ENCODE assay signal across 8 mouse cellular contexts in genomic region chr5:146229869-146230650, GRCm38 (mm10). TPM values are rescaled to one million over a fixed set of nuclear protein-coding genes. Genes with fewer than 3 reads are reported as not detected.
A peak's percentile ranks its signal among the peaks of the same experiment; 100 is the strongest.
DNase-seq lines count a peak whose midpoint lies in the region; ATAC-seq lines count a peak whose summit lies in the region.

No protein-coding gene starts in this region.

- no peak for DNase-seq in heart, adult 9 months (ENCODE audit: low spot score in 2 of 2)
- DNase-seq in R1 (ENCODE audit: low read depth, low spot score): peak; percentile 14
- DNase-seq in frontal cortex, postnatal 10 days (ENCODE audit: low spot score in 2 of 2): no peak
- no peak for DNase-seq in layer of hippocampus, adult 9-11 months
- no peak for DNase-seq in cerebellum, postnatal 36 days

- peak overlapping the region; percentile 89 for H3K4me3 ChIP-seq in heart, embryonic 13.5 days
- peak overlapping the region; percentile 91 for H3K4me3 ChIP-seq in hindbrain, embryonic 13.5 days
- peak overlapping the region; percentile 91 for H3K4me3 ChIP-seq in midbrain, embryonic 13.5 days (replicated peaks)

- H3K4me1 ChIP-seq in heart, embryonic 13.5 days: peaks cover 23% of the 10 kb centered on the region
- H3K4me1 ChIP-seq in hindbrain, embryonic 13.5 days (replicated peaks): peaks cover 28% of the 10 kb centered on the region
- H3K4me1 ChIP-seq in midbrain, embryonic 13.5 days (replicated peaks): peaks cover 27% of the 10 kb centered on the region

- no peaks in the 10 kb centered on the region for H3K27me3 ChIP-seq in heart, embryonic 13.5 days (replicated peaks)
- no peaks in the 10 kb centered on the region for H3K27me3 ChIP-seq in hindbrain, embryonic 13.5 days
- no peaks in the 10 kb centered on the region for H3K27me3 ChIP-seq in midbrain, embryonic 13.5 days

- ATAC-seq in heart, embryonic 13.5 days (ENCODE audit: extremely low read depth, insufficient number of reproducible peaks, low FRiP score, low TSS enrichment): no peak
- peak; percentile 18 for ATAC-seq in hindbrain, embryonic 13.5 days (ENCODE audit: low FRiP score)
- peak; percentile 1; the same call in 1 of the 2 replicates for ATAC-seq in midbrain, embryonic 13.5 days

- peak overlapping the region; percentile 83 for H3K4me2 ChIP-seq in heart, embryonic 13.5 days
- H3K4me2 ChIP-seq in hindbrain, embryonic 13.5 days: peak overlapping the region; percentile 76
- peak overlapping the region; percentile 66 for H3K4me2 ChIP-seq in midbrain, embryonic 13.5 days (replicated peaks)

- H3K9me3 ChIP-seq in heart, embryonic 13.5 days: no peaks in the 10 kb centered on the region
- H3K9me3 ChIP-seq in hindbrain, embryonic 13.5 days: no peaks in the 10 kb centered on the region
- no peaks in the 10 kb centered on the region for H3K9me3 ChIP-seq in midbrain, embryonic 13.5 days

- WGBS in heart, embryonic 13.5 days: 53% methylated on average over 17 of the region's 17 CpGs
- 62% methylated on average over 17 of the region's 17 CpGs for WGBS in hindbrain, embryonic 13.5 days
- 57% methylated on average over 17 of the region's 17 CpGs for WGBS in midbrain, embryonic 13.5 days

- H3K9ac ChIP-seq in heart, embryonic 13.5 days: peak overlapping the region; percentile 95
- peak overlapping the region; percentile 93 for H3K9ac ChIP-seq in hindbrain, embryonic 13.5 days
- H3K9ac ChIP-seq in midbrain, embryonic 13.5 days (replicated peaks): peak overlapping the region; percentile 95; the same call in 1 of the 2 replicates

- no peaks in the 10 kb centered on the region for H3K36me3 ChIP-seq in heart, embryonic 13.5 days
- H3K36me3 ChIP-seq in hindbrain, embryonic 13.5 days: no peaks in the 10 kb centered on the region
- H3K36me3 ChIP-seq in midbrain, embryonic 13.5 days: no peaks in the 10 kb centered on the region

- H3K27ac ChIP-seq in heart, embryonic 13.5 days (replicated peaks): peak overlapping the region; percentile 98
- H3K27ac ChIP-seq in hindbrain, embryonic 13.5 days: peak overlapping the region; percentile 95
- H3K27ac ChIP-seq in midbrain, embryonic 13.5 days: peak overlapping the region; percentile 97

RNA-seq across cellular contexts. Expression of gene Cdk8, which starts 1.0 kb away (rescaled TPM):
- 10.5 and 10.7 TPM in 2 replicates for polyA plus RNA-seq in heart, embryonic 13.5 days (2015; fragmentation: Nextera tagmentation; extraction: Ambion mirVana)
- 17.5 and 20.1 TPM in 2 replicates for polyA plus RNA-seq in hindbrain, embryonic 13.5 days (2015; fragmentation: Nextera tagmentation; extraction: Ambion mirVana)
- 21.8 and 25.6 TPM in 2 replicates for polyA plus RNA-seq in midbrain, embryonic 13.5 days (2015; fragmentation: Nextera tagmentation; extraction: Ambion mirVana)

RNA-seq across cellular contexts. Expression of gene Rnf6, which starts 8.7 kb away (rescaled TPM):
- 35.0 and 39.3 TPM in 2 replicates for polyA plus RNA-seq in heart, embryonic 13.5 days (2015; fragmentation: Nextera tagmentation; extraction: Ambion mirVana)
- 25.2 and 26.6 TPM in 2 replicates for polyA plus RNA-seq in hindbrain, embryonic 13.5 days (2015; fragmentation: Nextera tagmentation; extraction: Ambion mirVana)
- 26.2 and 27.9 TPM in 2 replicates for polyA plus RNA-seq in midbrain, embryonic 13.5 days (2015; fragmentation: Nextera tagmentation; extraction: Ambion mirVana)

RNA-seq across cellular contexts. Expression of gene 1700001J03Rik, which starts 45.0 kb away (rescaled TPM):
- polyA plus RNA-seq in heart, embryonic 13.5 days (2015; fragmentation: Nextera tagmentation; extraction: Ambion mirVana): not detected in 2 replicates
- not detected in 2 replicates for polyA plus RNA-seq in hindbrain, embryonic 13.5 days (2015; fragmentation: Nextera tagmentation; extraction: Ambion mirVana)
- polyA plus RNA-seq in midbrain, embryonic 13.5 days (2015; fragmentation: Nextera tagmentation; extraction: Ambion mirVana): 0.28 and 0.32 TPM in 2 replicates

RNA-seq across cellular contexts. Expression of gene Gm6309, which starts 59.5 kb away (rescaled TPM):
- polyA plus RNA-seq in heart, embryonic 13.5 days (2015; fragmentation: Nextera tagmentation; extraction: Ambion mirVana): not detected in 2 replicates
- not detected in 2 replicates for polyA plus RNA-seq in hindbrain, embryonic 13.5 days (2015; fragmentation: Nextera tagmentation; extraction: Ambion mirVana)
- not detected in 2 replicates for polyA plus RNA-seq in midbrain, embryonic 13.5 days (2015; fragmentation: Nextera tagmentation; extraction: Ambion mirVana)
